Mouse (Mus musculus): Measurements from ENCODE around the gene Fam110a.

DNA sequence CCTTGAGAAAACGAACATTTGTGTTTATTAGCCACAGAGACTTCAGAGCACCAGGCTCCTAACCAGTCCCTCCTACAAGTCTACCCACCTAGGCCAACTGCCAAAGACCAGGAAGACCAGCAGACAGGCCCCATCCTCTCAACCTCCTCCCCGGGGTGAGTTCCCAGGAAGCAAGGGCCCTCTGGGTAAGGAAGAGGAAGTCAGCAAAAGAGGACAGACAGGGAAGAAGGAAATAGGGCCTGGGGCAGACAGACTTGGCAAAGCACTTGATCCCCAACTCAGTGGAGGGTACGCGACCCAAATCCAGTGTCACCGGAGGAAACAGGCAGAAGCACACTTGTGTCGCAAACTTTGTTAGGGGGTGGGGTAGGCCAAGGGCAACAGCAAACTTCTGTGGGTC is 10.6 kb downstream of the Fam110a start:
- no peak for TF ChIP-seq POLR2A (IDR thresholded peaks at IDR 0.05; ENCODE audit: low read depth, low read length)
- TF ChIP-seq CTCF (IDR thresholded peaks at IDR 0.05; ENCODE audit: extremely low read depth, insufficient read depth, insufficient read length, insufficient replicate concordance) = no peak
